Mouse (Mus musculus): ENCODE measurements around the gene Olfr92. TPM values are rescaled to one million over a fixed set of nuclear protein-coding genes. Genes with fewer than 3 reads are reported as not detected.
"Not testable (repeated sequence)": the region's sequence is repeated elsewhere in the genome, so short reads cannot be mapped to it uniquely, and the experiment has no call there.

Gene Olfr92
- total RNA-seq (2021) = not detected
- long read RNA-seq, experiment 1 = 0 reads
- long read RNA-seq, experiment 2 = 0 reads

GRCm38 (mm10) chr17:37119988-37120387, at the start of gene Olfr92:
TSS of gene Olfr92 (minus strand) at chr17:37120088.
- DNase-seq (ENCODE audit: low spot score in 2 of 2) = no peak

DNA sequence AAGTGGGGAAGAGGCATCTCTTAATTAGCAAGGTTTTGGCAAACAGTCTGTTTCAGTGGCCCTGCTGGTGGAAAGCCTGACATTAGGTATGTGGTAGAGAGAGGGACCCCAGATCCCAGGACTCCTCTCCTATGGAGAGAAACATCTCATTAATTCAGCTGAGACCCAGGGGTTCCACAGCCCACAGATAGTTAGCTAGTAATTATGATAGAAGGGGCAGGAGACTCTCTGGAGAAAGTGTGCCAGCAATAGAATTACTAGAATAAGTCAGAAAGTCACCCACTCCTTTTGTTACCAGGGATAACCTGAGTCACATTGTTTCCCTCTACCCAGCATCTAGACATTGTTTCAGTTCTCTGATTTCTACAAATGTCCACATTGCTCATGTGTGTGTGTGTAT, 41.5 kb upstream of the Olfr92 start, which contains the start of gene Olfr93:
TSS of gene Olfr93 (minus strand) at position 101 of the 400 bp plus-strand sequence.
- DNase-seq (ENCODE audit: low spot score in 2 of 2) = no peak

- DNase-seq (ENCODE audit: low spot score in 2 of 2) = not testable (repeated sequence)
These were observed 11.5 kb upstream of the Olfr92 start for GRCm38 (mm10) chr17:37131366-37131765.

- no peak for DNase-seq (ENCODE audit: low spot score in 2 of 2)
These were observed 21.7 kb downstream of the Olfr92 start, which contains the start of gene Olfr91 for GRCm38 (mm10) chr17:37098178-37098577. TSS of gene Olfr91 (minus strand) at chr17:37098278.

DNA sequence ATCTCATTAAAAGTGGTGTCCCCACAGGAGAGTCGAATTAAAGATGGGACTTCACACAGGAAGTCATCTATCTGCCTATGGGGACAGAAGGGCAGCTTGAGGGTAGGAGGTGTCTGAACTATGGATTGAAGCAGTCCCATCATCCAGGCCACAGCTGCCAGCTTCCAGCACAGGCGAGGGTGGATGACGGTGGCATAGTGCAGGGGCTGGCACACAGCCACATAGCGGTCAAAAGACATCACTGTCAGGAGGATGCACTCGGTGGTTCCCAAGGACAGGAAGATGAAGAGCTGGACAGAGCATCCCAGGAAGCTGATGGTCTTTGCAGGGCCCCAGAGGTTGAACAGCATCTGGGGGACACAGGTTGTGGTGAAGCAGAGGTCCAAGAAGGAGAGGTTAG, 26.6 kb downstream of the Olfr92 start:
- no peak for DNase-seq (ENCODE audit: low spot score in 2 of 2)

DNA sequence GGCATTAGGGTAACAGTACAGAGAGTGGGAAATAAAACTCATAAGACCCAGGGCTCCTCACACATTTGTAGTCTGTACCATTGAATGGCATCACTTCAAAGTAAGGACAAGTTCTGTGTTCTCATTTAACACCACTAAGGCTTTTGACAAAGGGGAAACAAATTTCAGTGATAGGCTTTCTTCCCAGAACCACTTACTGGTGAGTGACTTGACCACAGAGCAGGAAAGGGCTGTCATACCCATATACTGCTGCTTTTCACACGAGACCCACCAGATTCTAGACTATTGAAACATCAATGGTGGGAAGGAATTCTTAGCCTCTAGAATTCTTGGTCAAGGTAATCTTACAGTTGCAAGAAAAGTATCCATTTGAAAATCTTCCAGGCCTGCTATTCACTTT, 27.7 kb downstream of the Olfr92 start:
- DNase-seq (ENCODE audit: low spot score in 2 of 2) = no peak

GRCm38 (mm10) chr17:37088399-37088798, 31.5 kb downstream of the Olfr92 start, which contains the start of gene Olfr90:
TSS of gene Olfr90 (minus strand) at chr17:37088499.
- DNase-seq (ENCODE audit: low spot score in 2 of 2) = no peak

DNA sequence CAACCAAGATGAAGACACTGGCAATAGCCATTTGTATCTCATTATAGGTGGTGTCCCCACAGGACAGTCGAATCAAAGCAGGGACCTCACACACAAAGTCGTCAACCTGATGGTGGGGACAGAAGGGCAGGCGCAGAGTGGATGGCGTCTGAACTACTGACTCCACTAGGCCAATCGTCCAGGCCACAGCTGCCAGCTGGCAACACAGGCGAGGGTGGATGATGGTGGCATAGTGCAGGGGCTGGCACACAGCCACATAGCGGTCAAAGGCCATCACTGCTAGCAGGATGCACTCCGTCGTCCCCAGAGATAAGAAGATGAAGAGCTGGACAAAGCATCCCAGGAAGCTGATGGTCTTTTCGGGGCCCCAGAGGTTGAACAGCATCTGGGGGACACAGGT, 34.3 kb downstream of the Olfr92 start:
- no peak for DNase-seq (ENCODE audit: low spot score in 2 of 2)

GRCm38 (mm10) chr17:37084632-37085031, 35.3 kb downstream of the Olfr92 start:
- DNase-seq (ENCODE audit: low spot score in 2 of 2) = no peak

GRCm38 (mm10) chr17:37083327-37083726, 36.6 kb downstream of the Olfr92 start:
- DNase-seq (ENCODE audit: low spot score in 2 of 2) = peak in 1 of 2 experiments; percentile 22

DNA sequence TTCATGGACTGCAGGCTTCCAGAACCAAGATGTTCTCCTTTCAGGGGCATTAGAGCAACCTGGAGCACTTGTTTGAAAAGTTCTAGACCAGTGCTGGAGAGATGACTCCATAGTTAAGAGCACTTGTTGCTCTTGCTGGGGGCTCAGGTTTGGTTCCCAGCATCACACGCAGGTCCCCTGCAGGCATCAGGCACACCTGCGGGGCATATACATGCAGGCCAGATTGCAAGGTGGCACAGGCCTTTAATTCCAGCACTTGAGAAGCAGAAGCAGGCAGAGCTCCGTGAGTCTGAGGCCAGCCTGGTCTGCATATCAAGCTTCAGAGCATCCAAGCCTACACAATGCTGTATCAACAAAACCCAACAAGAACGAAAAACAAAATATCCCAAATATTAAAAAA, 38.2 kb downstream of the Olfr92 start:
- no peak for DNase-seq (ENCODE audit: low spot score in 2 of 2)

- no peak for DNase-seq (ENCODE audit: low spot score in 2 of 2)
These were observed 39.8 kb downstream of the Olfr92 start for GRCm38 (mm10) chr17:37080119-37080518.

DNA sequence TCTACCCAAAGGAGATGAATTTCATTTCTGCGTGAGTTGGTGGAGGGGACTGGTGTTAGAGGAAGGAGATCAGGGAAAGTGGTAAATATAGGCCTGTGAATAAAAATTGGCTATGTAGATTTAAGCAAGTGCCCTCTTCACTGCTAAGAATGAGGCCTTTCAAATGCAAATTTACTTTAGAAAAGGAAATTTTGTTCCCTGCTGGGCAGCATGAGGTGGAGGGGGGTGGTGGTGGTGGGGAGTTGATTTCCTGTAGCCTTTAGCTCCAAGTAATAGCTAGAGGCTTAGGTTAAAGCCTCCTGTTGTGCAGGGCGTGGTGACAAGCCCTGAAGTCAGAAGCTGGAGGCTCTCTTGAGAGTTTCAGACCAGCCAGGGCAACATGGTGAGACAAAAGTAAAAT, 40.9 kb downstream of the Olfr92 start:
- no peak for DNase-seq (ENCODE audit: low spot score in 2 of 2)

DNA sequence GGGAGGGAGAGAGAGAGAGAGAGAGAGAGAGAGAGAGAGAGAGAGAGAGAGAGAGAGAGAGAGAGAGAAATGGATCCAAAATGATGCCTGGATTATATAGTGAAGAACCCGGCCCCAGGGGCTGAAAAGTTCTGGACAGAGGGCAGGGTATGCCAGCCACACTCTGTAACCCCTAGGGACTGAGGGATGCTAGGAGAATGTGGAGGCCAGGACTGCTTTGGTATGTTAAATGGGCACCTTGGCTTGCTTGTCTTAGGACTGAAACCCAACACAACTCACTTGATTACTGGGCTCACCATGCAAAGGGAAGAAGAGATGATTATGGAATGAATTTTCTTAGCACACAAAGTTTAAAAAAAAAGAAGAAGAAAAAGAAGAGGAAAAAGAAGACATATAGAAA, 41.7 kb downstream of the Olfr92 start:
- DNase-seq (ENCODE audit: low spot score in 2 of 2) = no peak

GRCm38 (mm10) chr17:37075766-37076165, 44.1 kb downstream of the Olfr92 start:
- DNase-seq (ENCODE audit: low spot score in 2 of 2) = no peak

DNA sequence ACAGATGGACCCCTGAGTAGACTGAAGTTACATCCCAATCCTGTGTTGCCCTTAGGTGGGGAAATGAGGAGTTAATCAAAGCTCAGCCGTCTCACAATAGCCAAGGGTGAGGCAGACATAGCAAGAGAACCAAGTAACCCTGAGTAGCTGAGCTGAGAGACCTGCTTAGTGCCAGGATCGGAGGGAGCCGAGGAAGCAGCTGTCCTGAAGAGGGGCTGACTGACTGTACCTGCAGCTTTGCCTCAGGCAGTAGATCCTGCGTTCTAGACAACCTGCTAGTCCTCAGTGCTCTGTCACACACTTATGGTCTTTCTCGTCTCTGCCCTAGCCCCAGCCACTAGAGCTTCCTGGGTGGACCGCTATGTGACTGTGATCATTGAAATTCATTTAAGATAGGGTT, 44.7 kb downstream of the Olfr92 start:
- no peak for DNase-seq (ENCODE audit: low spot score in 2 of 2)

GRCm38 (mm10) chr17:37072730-37073276, 47.1 kb downstream of the Olfr92 start:
- no peak for DNase-seq (ENCODE audit: low spot score in 2 of 2)

DNA sequence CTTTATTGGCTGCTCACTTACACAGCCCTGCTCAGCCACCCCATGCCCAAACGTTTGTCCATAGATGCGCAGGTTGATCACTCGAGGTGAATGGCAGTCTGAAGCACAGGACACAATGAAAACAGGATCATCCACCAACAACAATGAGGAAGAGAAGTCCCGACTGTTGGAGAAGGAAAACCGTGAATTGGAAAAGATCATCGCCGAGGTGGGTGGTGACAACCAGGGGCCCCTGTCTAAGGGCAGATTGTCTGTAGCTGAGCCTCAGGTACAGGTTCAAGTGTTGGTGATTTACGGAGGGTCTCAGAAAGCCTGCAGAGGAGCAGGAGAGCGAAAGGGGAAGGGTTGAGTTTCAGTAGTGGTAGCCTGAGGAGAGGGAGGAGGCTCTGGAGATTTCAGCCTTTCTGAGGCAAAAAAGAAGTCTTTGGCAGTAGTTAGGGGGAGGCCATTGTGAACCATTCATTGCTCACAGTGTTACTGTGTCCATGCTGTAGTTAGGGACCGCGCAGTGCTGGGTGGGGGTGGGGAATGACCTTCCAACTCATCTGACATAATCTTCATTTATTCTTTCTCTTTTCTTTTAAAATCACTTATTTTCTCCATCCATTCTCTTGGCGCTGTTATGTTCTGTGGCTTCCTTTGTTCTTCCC, 47.7 kb downstream of the Olfr92 start:
- no peak for DNase-seq (ENCODE audit: low spot score in 2 of 2)

- no peak for DNase-seq (ENCODE audit: low spot score in 2 of 2)
These were observed 49.8 kb downstream of the Olfr92 start for GRCm38 (mm10) chr17:37070121-37070520.

GRCm38 (mm10) chr17:37067861-37068260, 52.0 kb downstream of the Olfr92 start:
- no peak for DNase-seq (ENCODE audit: low spot score in 2 of 2)

DNA sequence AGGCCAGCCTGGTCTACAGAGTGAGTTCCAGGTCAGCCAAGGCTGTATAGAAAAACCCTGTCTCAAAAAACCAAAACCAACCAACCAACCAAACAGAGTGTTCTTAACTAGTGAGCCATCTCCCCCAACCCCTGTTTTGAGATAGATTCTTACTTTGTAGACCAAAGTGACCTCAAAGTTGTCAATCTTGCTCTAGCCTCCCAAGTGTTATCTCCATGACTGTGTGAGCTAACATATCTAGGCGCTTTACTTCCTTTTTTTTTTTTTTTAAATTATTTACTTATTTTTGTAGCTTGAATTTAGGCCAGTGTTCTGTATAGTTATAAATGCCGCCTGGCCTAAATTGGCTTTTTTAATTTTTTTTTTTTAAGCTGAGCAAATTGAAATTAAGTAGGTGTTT, 53.9 kb downstream of the Olfr92 start:
- DNase-seq (ENCODE audit: low spot score in 2 of 2) = no peak

- DNase-seq (ENCODE audit: low spot score in 2 of 2) = no peak
These were observed 56.0 kb downstream of the Olfr92 start for GRCm38 (mm10) chr17:37063686-37064495.
